Mouse (Mus musculus) kidney, embryonic 16.5 days (tissue): ENCODE measurements at regions not wholly inside any gene's neighbourhood (a gene's known extent, or its start where the extent isn't known, plus 50 kb on each side); places are given as distances from the start of the nearest gene placed in this dataset.

Experiments used
- ATAC-seq: fragments of 200-750 bp; cut with Nextera tagmentation; 2 replicates; pipeline ENCODE4 v1.8.0; 2017; ENCODE audit warnings: moderate TSS enrichment; ENCODE audit not compliant: low FRiP score, low TSS enrichment
- H3K27ac ChIP-seq: fragments of 300-500 bp; sonication (generic); 2 replicates; pipeline ENCODE4 v1.5.1; 2014; ENCODE audit warnings: low read length
- H3K27me3 ChIP-seq: fragments of 300-500 bp; sonication (generic); 2 replicates; pipeline ENCODE4 v1.6.1; 2014; ENCODE audit warnings: low read length, control low read depth, mixed read lengths; ENCODE audit not compliant: insufficient read depth
- H3K36me3 ChIP-seq: fragments of 300-500 bp; sonication (generic); 2 replicates; pipeline ENCODE4 v1.6.1; 2014; ENCODE audit warnings: low read length, control low read depth, mixed read lengths; ENCODE audit not compliant: insufficient read depth
- H3K4me1 ChIP-seq: fragments of 300-500 bp; sonication (generic); 2 replicates; pipeline ENCODE4 v1.6.1; 2014; ENCODE audit warnings: low read length, control low read depth, mixed read lengths; ENCODE audit not compliant: insufficient read depth
- H3K4me2 ChIP-seq: fragments of 300-500 bp; sonication (generic); replicated peaks from 2 replicates; pipeline ENCODE4 v1.6.1; 2014; ENCODE audit warnings: low read depth, low read length
- H3K4me3 ChIP-seq: fragments of 300-500 bp; sonication (generic); 2 replicates; pipeline ENCODE4 v1.5.1; 2014; ENCODE audit warnings: mild to moderate bottlenecking, low read length
- H3K9ac ChIP-seq: fragments of 300-500 bp; sonication (generic); replicated peaks from 2 replicates; pipeline ENCODE4 v1.6.1; 2014; ENCODE audit warnings: low read length
- H3K9me3 ChIP-seq: fragments of 300-500 bp; sonication (generic); 2 replicates; pipeline ENCODE4 v1.6.1; 2016; ENCODE audit warnings: low read length, control low read depth
- WGBS: fragments of 180-500 bp; shearing (Covaris S2); extraction: QIAGEN DNeasy Blood & Tissue Kit; methylation state at CpG from one replicate; pipeline ENCODE4 v1.1.7; 2014; 5-methylcytosine and 5-hydroxymethylcytosine counted together

DNA sequence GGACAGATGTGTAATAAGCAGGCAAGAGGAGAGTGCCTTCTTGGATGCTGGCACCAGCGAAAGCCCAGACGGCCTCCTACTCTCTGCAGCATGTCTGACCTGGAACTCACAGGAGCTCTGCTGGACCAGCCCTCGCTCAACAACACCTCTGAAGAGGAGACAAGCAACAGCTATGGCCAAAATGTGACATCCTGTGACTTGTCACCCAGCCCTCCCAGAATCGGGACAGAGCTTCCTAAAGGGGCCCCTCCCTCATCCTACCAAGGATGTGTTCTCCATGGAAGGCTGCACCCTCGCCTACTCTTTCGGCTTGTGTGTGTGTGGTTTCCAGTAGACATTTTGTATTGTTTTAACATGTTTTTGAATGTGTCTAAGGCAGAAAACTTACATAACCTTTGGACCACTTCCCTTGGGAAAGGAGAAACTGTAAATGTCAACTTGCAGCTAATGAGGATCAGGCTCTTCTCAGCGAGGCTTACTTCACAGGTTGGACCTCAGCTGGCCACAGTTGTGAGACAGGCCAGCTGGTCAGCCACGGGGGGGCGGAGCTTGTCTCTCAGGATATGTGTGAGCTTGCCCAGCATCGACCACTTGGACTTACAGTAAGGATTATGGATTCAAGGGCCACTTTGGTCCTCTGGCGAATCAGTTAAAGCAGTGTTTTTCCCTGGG is 166.7 kb upstream of the Dio3 start:
- Histone ChIP-seq H3K4me2 (no peak overlapping the region), H3K4me3 (no peak overlapping the region), H3K36me3 (no peaks in the 10 kb centered on the region), H3K9ac (no peak overlapping the region), H3K4me1 (no peaks in the 10 kb centered on the region), H3K9me3 (no peaks in the 10 kb centered on the region), H3K27me3 (no peaks in the 10 kb centered on the region), H3K27ac (no peak overlapping the region)
- peak; percentile 69; the same call in 1 of the 2 replicates for ATAC-seq
- WGBS, result 56% methylated on average over 11 of the region's 11 CpGs

DNA sequence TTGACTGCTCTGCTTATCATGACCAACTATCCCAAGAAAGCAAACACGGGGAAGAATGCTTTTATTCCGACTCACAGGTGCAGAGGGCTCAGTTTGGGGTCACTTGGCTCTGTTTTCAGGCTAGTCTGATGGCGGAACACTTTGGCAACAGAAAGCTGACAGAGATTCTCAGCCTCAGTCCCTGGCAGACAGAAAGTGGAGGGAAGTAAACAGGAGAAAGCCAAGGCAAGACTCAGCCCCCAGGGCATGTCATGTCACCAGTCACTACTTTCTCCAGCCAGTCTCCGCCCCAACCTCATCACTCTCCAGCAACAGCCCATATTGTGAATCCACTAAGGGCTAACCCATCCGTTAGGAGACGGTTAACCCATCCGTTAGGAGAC is 166.2 kb upstream of the Dio3 start:
- Histone ChIP-seq H3K4me1 (no peaks in the 10 kb centered on the region), H3K27ac (no peak overlapping the region), H3K9ac (no peak overlapping the region), H3K9me3 (no peaks in the 10 kb centered on the region), H3K4me2 (no peak overlapping the region), H3K4me3 (no peak overlapping the region), H3K27me3 (no peaks in the 10 kb centered on the region), H3K36me3 (no peaks in the 10 kb centered on the region)
- 63% methylated on average over 7 of the region's 7 CpGs for WGBS
- no peak for ATAC-seq

DNA sequence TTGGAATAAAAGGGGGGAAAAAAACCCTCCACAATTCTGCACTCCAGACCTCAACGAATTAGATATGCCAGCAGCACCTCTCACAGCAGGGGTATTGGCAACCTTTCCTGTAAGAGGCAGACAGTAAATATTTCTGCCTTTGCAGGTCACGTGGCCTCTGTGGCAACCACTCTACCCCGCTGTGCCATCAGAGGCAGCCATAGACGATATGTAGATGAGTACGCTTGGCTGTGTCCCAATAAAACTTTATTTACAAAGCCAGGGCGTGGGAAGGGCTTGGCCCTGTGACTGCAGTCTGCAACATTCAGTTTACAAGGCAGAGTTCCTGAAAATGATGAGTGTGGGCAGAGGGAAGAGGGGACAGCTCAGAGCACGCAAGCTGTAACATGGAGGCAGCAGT is 158.7 kb upstream of the Dio3 start:
- H3K27me3 ChIP-seq, result no peaks in the 10 kb centered on the region
- no peak overlapping the region for H3K4me2 ChIP-seq
- H3K36me3 ChIP-seq, result no peaks in the 10 kb centered on the region
- 64% methylated on average over 7 of the region's 7 CpGs for WGBS
- H3K9ac ChIP-seq, result no peak overlapping the region
- no peaks in the 10 kb centered on the region for H3K9me3 ChIP-seq
- no peak overlapping the region for H3K27ac ChIP-seq
- ATAC-seq, result no peak
- no peak overlapping the region for H3K4me3 ChIP-seq
- H3K4me1 ChIP-seq, result peaks cover 5% of the 10 kb centered on the region; the same call in 1 of the 2 replicates

GRCm38 (mm10) chr12:110122976-110123375 is 155.9 kb upstream of the Dio3 start:
- Histone ChIP-seq H3K4me2 (no peak overlapping the region), H3K27ac (no peak overlapping the region; the same call in 1 of the 2 replicates), H3K4me1 (peaks cover 5% of the 10 kb centered on the region; the same call in 1 of the 2 replicates), H3K9me3 (no peaks in the 10 kb centered on the region), H3K36me3 (no peaks in the 10 kb centered on the region), H3K4me3 (no peak overlapping the region), H3K9ac (no peak overlapping the region), H3K27me3 (no peaks in the 10 kb centered on the region)
- WGBS, result 21% methylated on average over 4 of the region's 4 CpGs
- peak; percentile 59; the same call in 1 of the 2 replicates for ATAC-seq

GRCm38 (mm10) chr12:110126525-110126924 is 152.3 kb upstream of the Dio3 start:
- Histone ChIP-seq H3K4me1 (peaks cover 5% of the 10 kb centered on the region; the same call in 1 of the 2 replicates), H3K4me3 (no peak overlapping the region), H3K27me3 (no peaks in the 10 kb centered on the region), H3K9me3 (no peaks in the 10 kb centered on the region), H3K36me3 (no peaks in the 10 kb centered on the region), H3K4me2 (no peak overlapping the region), H3K27ac (no peak overlapping the region), H3K9ac (no peak overlapping the region)
- no peak for ATAC-seq
- WGBS, result 59% methylated on average over 7 of the region's 7 CpGs

- H3K9me3 ChIP-seq, result peaks cover 5% of the 10 kb centered on the region; the same call in 1 of the 2 replicates
- H3K27me3 ChIP-seq, result no peaks in the 10 kb centered on the region
- WGBS, result 71% methylated on average over 5 of the region's 5 CpGs
- no peak overlapping the region for H3K27ac ChIP-seq
- H3K4me3 ChIP-seq, result no peak overlapping the region
- ATAC-seq, result no peak
- H3K4me1 ChIP-seq, result no peaks in the 10 kb centered on the region
- no peak overlapping the region for H3K9ac ChIP-seq
- no peaks in the 10 kb centered on the region for H3K36me3 ChIP-seq
- no peak overlapping the region for H3K4me2 ChIP-seq
Measured at GRCm38 (mm10) chr12:110145379-110145778, 133.5 kb upstream of the Dio3 start.

DNA sequence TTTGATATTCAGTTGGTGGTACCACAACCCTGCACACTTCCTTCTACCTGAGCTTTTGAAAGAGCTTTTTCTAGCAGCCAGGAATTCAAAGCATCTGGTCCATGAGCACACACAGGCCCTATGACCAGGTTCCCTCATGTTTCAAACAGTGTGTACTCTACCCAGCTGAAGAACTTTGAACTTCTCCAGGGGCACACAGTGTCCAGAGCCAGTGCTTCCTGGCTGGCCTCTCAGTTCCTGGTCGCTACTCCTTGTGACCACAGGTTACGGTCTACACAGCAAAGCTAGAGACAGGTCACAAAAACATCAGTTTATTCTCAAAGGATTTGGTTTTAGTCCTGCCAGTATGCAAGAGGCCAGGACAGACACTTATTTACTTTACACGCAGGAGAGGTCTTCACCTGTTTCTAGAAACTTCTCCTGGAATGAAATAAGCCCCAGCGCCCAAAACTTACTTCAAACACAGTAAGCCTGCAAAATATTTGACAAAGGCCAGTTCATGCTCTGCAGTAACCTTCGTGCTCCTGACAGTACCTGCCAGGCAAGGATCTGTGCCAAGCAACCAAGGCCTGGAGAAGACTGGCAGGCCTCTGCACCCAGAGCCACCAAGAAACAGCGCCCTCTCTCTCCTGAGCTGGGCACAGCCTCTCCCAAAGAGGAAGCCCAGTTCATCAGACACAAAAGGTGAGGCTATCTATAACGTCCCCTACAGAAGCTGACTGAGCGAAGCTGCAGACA is 124.5 kb upstream of the Dio3 start:
- H3K27me3 ChIP-seq, result no peaks in the 10 kb centered on the region
- H3K9ac ChIP-seq, result no peak overlapping the region
- H3K4me2 ChIP-seq, result no peak overlapping the region
- ATAC-seq, result no peak
- peaks cover 13% of the 10 kb centered on the region for H3K4me1 ChIP-seq
- no peak overlapping the region for H3K27ac ChIP-seq
- H3K36me3 ChIP-seq, result no peaks in the 10 kb centered on the region
- peaks cover 6% of the 10 kb centered on the region; the same call in 1 of the 2 replicates for H3K9me3 ChIP-seq
- WGBS, result 86% methylated on average over 8 of the region's 8 CpGs
- no peak overlapping the region for H3K4me3 ChIP-seq

DNA sequence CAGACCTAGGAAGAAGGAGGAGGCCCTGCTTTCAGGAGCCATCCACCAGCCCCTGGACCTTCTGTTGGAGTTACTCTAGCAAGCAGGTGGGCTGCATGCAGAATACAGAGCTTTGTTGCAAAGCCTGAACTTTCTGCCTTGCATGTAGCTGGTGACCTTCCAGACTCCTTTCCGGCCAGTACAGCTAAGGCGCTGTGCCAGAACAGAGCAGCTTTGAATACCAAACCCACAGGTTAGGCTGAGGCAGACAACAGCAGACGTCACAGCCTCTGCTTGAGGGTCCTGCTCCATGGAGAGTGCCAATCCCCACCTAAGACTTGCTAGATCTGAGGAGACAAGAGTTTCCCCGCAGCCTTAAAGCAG is 123.9 kb upstream of the Dio3 start:
- H3K4me1 ChIP-seq, result peaks cover 13% of the 10 kb centered on the region
- H3K27me3 ChIP-seq, result no peaks in the 10 kb centered on the region
- 61% methylated on average over 4 of the region's 4 CpGs for WGBS
- no peaks in the 10 kb centered on the region for H3K36me3 ChIP-seq
- H3K4me2 ChIP-seq, result no peak overlapping the region
- H3K9ac ChIP-seq, result no peak overlapping the region
- no peak for ATAC-seq
- no peak overlapping the region for H3K4me3 ChIP-seq
- H3K9me3 ChIP-seq, result 0 out of 2 replicates have a peak, but pooled peaks cover 2% of the 10 kb centered on the region
- no peak overlapping the region for H3K27ac ChIP-seq

DNA sequence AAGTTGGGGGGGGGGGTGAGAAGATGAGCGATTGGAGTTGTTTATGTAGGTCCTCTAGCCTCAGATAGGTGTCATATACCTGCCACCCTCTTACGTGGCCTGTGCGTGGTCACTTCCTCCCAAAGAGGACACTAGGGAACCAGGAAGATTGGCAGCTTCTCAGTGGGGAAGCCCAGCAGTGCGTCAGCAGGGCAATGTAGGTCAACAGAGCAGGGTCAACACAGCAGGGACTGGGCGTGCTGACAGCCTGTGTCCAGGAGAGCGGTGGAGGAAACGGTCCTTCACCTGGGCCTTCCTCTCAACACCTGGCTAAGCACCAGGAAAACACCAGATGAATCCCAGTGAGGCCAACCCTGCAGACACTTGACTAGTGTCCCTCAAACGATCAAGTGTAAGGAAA is 122.4 kb upstream of the Dio3 start:
- Histone ChIP-seq H3K27me3 (no peaks in the 10 kb centered on the region), H3K4me2 (no peak overlapping the region), H3K36me3 (no peaks in the 10 kb centered on the region), H3K9ac (no peak overlapping the region), H3K4me3 (no peak overlapping the region), H3K27ac (no peak overlapping the region), H3K9me3 (no peaks in the 10 kb centered on the region), H3K4me1 (peaks cover 13% of the 10 kb centered on the region)
- WGBS, result 23% methylated on average over 8 of the region's 8 CpGs
- peak; percentile 58; the same call in 1 of the 2 replicates for ATAC-seq
